Mouse (Mus musculus) adrenal gland, postnatal 14 days (tissue): Measurements from ENCODE around the gene Atg5. TPM values are rescaled to one million over a fixed set of nuclear protein-coding genes. Genes with fewer than 3 reads are reported as not detected.
A peak's percentile ranks its signal among the peaks of the same experiment; 100 is the strongest.

ENCODE experiments used
- DNase-seq: peaks from one replicate; pipeline ENCODE4 v3.0.0; 2021; ENCODE audit warnings: mixed read lengths
- total RNA-seq: library from RNA; stranded (reverse); gene quantifications from 2 replicates; pipeline ENCODE4 v1.2.3, GENCODE M21; 2021

Gene Atg5
- total RNA-seq, 1 experiment from 2014 or later, result 26.8 TPM

DNA sequence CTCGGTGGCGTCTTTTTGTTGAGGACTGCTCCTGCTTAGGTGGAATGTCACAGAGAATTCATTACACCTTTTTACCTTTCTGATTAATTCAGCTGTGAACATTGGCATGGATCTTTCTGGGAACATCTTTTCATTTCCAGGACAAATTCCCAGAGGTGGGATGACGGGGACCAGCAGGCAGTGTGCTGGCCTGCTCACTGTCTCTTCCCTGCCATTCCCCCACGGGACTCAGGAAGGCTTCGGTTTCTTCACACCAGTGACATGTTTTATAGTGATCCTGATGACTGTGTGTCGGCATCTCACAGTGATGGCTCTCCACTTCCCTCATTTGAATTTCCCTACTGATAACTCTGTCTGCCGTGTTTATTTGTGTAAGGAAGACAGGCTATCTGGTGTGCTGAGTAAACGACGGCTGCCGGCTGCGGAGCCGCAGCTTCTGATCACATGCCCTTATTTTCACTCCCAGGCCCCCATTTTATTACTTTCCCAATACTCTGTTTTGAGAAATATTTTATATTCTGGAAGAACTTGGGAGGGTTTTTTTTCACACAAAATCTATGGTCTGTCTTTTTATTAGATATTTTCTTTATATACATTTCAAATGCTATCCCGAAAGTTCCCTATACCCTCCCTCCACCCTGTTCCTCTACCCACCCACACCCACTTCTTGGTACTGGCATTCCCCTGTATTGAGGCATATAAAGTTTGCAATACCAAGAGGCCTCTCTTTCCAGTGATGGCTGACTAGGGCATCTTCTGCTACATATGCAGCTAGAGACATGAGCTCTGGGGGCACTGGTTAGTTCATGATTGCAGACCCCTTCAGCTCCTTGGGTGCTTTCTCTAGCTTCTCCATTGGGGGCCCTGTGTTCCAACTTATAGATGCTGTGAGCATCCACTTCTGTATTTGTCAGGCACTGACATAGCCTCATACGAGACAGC lies 80.6 kb downstream of the Atg5 start:
- no peak for DNase-seq

- DNase-seq, result no peak
Observed at GRCm38 (mm10) chr10:44353467-44353866, 85.3 kb downstream of the Atg5 start.

GRCm38 (mm10) chr10:44354393-44354792 lies 86.2 kb downstream of the Atg5 start:
- DNase-seq, result no peak

DNA sequence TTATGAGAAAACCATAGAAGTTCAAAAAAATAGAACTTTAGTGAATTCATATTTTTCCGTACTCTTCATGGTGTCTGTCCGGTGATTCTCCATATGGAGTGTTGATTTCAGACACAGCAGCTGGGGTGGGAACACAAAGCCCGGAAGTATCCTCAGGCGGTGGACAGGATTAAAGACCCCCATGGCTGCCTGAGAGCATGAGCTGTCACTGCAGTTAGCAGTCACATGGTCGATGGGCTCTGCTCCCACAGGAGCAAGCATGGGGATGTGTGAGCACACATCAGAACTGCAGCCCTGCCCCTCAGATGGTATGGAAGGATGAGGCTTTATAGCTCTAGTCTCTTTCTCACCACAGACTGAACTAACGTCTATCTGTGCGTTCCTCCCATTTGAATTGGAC lies 87.1 kb downstream of the Atg5 start:
- DNase-seq, result no peak

DNA sequence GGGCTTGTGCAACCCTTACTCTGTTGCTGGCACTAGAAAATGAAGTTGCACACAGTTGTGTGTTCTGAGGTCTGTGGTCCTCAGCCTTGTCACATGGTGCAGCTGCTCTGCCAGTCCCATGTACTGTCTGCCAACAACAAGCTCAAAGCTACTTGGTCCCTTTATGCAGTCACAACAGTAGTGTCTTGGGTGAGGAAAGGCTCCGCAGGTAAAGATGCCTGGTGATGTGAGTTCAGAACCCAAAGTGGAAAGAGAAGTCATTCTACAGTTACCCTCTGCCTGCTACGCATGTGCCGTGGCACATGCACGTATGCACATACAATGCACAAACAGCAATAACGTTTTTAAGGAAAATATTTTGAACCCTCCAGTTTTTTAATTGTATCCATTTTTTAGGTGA lies 88.5 kb downstream of the Atg5 start:
- no peak for DNase-seq

DNA sequence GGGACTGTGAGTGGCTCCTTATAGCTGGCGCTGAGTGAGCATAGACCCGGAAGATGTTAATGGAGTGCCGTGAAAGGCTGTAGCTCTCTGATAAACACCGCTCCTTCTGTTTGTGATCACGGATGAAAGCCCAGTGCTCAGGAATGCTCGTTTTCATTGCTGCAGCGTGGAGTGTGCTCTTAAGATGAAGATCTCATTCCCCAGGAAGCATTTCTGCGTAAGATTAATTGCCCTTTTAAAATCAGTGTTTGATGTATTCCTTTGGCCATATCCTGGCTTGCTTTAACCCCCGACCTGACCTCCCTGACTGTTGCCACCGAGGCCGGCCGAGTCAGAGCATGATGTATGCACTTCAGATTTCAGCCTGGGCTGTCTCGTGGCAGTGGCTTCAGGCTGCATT lies 89.2 kb downstream of the Atg5 start:
- peak; percentile 62 for DNase-seq

GRCm38 (mm10) chr10:44358816-44359215 lies 90.7 kb downstream of the Atg5 start:
- peak; percentile 14 for DNase-seq

- no peak for DNase-seq
Observed at GRCm38 (mm10) chr10:44360632-44361031, 92.5 kb downstream of the Atg5 start.

- DNase-seq, result no peak
Observed at GRCm38 (mm10) chr10:44362435-44362834, 94.3 kb downstream of the Atg5 start.

GRCm38 (mm10) chr10:44362846-44363245 lies 94.7 kb downstream of the Atg5 start:
- DNase-seq, result no peak

DNA sequence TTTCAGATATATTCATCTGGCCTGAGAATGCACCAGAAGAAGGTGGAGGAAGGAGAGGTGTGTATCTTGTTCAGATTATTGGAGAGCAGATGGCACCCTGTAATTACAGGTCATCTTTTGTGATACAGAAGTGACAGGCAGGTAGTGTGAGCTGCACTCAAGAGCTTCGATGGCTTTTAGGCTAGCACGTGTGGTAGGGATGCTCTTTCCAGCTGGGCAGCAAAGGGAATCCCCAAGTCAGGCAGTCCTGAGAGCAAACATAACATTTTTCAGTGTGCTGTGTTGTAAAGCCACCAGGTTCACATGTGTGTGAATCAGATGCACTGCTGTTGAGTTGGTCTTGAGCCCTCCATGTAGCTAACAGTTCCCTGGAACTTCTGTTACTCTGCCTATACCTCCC lies 98.0 kb downstream of the Atg5 start:
- no peak for DNase-seq

- no peak for DNase-seq
Observed at GRCm38 (mm10) chr10:44367043-44367442, 98.9 kb downstream of the Atg5 start.

GRCm38 (mm10) chr10:44368596-44368995 lies 100.4 kb downstream of the Atg5 start:
- no peak for DNase-seq

DNA sequence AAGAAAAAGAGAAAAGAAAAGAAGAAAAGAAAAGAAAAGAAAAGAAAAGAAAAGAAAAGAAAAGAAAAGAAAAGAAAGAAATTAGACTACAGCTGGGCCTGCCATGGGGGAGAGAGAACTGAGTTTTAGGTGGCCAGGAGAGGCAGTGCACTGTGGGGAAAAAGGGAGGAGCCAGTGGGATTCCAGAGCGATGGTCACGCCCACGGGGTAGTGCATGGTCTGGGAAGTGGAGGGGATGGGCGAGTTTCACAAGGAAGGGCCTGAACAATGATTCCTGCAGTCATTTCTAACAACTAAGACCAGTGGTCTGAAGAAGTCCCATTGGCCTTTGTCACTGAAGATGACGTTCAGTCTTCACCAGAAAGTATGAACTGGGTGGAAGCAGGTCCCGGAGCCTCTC lies 102.5 kb downstream of the Atg5 start:
- DNase-seq, result no peak

GRCm38 (mm10) chr10:44372210-44372609 lies 104.1 kb downstream of the Atg5 start:
- DNase-seq, result no peak

DNA sequence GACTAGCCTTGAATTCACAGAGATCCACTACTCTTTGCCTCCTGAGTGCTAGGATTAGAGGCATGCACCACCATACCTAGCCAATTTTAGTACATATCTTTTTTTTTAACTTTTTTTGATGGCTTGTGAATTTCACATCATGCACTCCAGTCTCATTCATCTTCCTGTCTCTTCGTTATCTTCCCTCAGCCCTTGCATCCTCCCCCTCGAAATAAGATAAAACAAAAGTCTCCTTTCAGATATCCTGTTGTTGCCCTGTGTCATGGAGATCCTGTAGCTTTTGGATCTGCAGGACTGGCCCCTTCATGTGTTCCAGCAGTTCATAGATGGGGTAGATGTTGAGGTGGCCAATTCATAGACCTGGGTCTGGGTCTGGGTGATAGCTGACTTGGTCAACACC lies 106.5 kb downstream of the Atg5 start:
- DNase-seq, result no peak

GRCm38 (mm10) chr10:44375501-44375900 lies 107.3 kb downstream of the Atg5 start:
- no peak for DNase-seq

DNA sequence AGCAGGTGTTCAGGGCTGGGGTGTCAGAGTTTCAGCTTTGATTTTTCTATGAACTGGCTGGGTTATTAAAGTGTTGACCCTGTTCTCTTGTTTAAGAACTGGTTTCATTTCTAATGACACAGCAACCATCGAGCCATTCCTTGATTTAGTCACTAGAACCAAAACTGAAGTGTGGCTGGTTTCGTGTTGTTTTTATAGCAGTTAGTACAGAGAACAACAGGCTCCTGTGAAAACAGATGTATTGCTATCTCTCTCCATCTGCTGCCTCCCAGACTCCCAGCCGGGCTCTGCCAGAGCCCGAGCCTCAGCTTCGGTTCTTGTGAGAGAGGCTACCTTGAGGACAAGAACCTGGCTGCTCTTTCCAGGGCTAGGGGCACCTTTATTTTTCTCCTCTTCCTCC lies 109.7 kb downstream of the Atg5 start:
- no peak for DNase-seq

GRCm38 (mm10) chr10:44378403-44378802 lies 110.2 kb downstream of the Atg5 start:
- DNase-seq, result no peak

- DNase-seq, result peak; percentile 49
Observed at GRCm38 (mm10) chr10:44380476-44381208, 112.5 kb downstream of the Atg5 start.

DNA sequence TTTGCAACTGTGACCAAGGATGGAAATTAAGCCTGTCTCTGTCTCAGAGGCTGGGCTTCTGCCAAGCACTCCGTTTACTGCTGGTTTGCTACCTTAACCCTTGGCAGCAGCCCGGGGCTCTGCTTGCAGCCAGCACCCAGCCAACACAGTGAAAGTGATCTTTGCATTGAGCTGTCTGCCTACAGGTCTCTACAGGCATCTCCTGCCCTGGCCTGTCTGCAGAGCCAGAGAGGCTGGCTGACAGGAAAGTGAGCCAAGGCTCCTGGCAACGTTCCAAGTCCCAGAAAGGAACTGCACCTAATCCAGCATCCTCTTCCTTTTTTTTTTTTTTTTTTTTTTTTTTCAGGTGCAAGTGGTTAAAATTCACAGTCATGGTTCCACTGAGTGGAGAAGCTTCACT lies 113.2 kb downstream of the Atg5 start:
- peak; percentile 80 for DNase-seq

DNA sequence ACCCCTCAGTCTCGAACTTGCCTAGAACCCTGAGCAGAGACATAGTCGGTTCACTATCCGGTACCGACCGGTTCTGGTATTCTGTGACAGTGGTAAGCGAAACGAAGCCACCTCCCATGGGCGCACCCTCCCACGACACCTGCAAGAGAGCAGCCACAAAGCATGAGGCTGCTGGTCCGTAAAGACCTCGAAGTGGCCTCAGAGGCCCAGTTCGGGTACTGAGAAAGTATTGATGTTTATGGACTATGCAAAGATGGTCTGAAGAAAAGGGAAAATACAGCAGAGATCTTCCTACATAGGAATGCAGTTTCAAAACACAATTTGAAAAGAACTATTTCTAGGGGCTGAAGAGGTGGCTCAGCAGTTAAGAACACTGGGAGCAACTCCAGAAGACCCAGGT lies 113.8 kb downstream of the Atg5 start:
- no peak for DNase-seq

GRCm38 (mm10) chr10:44383213-44383612 lies 115.1 kb downstream of the Atg5 start:
- DNase-seq, result no peak

DNA sequence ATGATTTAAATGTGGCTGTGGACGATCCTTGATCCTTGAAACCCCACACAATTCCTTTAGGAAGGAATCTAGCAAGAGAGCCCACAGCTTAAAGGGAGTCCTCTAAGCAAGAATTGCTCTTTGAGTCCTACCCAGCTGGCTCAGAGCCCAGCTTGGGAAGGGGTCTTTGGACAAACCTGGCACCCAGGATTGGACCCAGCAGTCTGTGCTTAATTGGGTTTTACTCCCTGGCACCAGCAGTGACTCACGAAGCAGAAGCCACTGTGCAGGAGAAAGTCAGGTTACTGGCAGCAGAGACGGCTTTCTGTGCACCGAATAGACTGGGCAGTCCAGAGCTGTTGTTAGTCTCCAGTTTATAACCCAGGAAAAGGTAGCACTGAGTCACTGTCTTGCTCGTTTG lies 117.1 kb downstream of the Atg5 start:
- no peak for DNase-seq
